Comparison of ENCODE assay signal across 8 mouse cellular contexts in genomic region chr7:80825843-80826403, GRCm38 (mm10). TPM values are rescaled to one million over a fixed set of nuclear protein-coding genes. Genes with fewer than 3 reads are reported as not detected.
DNase-seq lines count a peak whose midpoint lies in the region; ATAC-seq lines count a peak whose summit lies in the region.

Iqgap1 (minus strand) TSS chr7:80825974.

- no peak for ATAC-seq in intestine, embryonic 15.5 days
- ATAC-seq in megakaryocyte progenitor cell, adult 5-6 weeks (replicated peaks; ENCODE audit: poor library complexity) = no peak

- no peaks in the 10 kb centered on the region for H3K9me3 ChIP-seq in intestine, embryonic 15.5 days

- no peak within 1 kb of the TSS; the same call in 1 of the 2 replicates for H3K27ac ChIP-seq in intestine, embryonic 15.5 days

- H3K36me3 ChIP-seq in intestine, embryonic 15.5 days = no peaks in the 10 kb centered on the region

- no peak for DNase-seq in layer of hippocampus, adult 18-20 months (ENCODE audit: low spot score in 2 of 2)
- no peak for DNase-seq in layer of hippocampus, adult 11-12 months (ENCODE audit: low spot score)
- DNase-seq in adrenal gland, adult 8-10 months = no peak
- no peak for DNase-seq in gastrocnemius, postnatal 14 days
- no peak for DNase-seq in thymus, postnatal 36 days
- DNase-seq in embryo, embryonic 9.5 days (ENCODE audit: extremely low spot score) = no peak

- H3K9ac ChIP-seq in intestine, embryonic 15.5 days = no peak within 1 kb of the TSS

- intact Hi-C loops in gastrocnemius, postnatal 14 days (cut with DNase I; ENCODE audit: low total_unique reads) = no loop called here

- no peaks in the 10 kb centered on the region for H3K27me3 ChIP-seq in intestine, embryonic 15.5 days (replicated peaks)

- WGBS in intestine, embryonic 15.5 days = 72% methylated on average over 11 of the region's 11 CpGs

- H3K4me1 ChIP-seq in intestine, embryonic 15.5 days (replicated peaks) = peaks cover 8% of the 10 kb centered on the region; the same call in 1 of the 2 replicates

- peak within 1 kb of the TSS; percentile 26; the same call in 1 of the 2 replicates for H3K4me2 ChIP-seq in intestine, embryonic 15.5 days (replicated peaks)

- H3K4me3 ChIP-seq in intestine, embryonic 15.5 days (replicated peaks) = no peak within 1 kb of the TSS

RNA-seq across cellular contexts. Expression of gene Iqgap1, which starts in this region (rescaled TPM):
- 10 to 100 TPM; 18.1 TPM for total RNA-seq in layer of hippocampus, adult 18-20 months (2021)
- 100 to 1,000 TPM in 2 of 4 experiments, 10 to 100 TPM in 2; 82.6 to 138 (median 109) TPM for total RNA-seq in adrenal gland, adult 8-10 months (2022)
- 10 to 100 TPM; 28.9 to 36.1 TPM for total RNA-seq in gastrocnemius, postnatal 14 days (2021)
- 72.9 and 76.2 TPM in 2 replicates for polyA plus RNA-seq in intestine, embryonic 15.5 days (2015; fragmentation: Nextera tagmentation; extraction: Ambion mirVana)
- total RNA-seq in megakaryocyte progenitor cell, adult 5-6 weeks (2015) = 90.5 and 94.3 TPM in 2 replicates
- total RNA-seq in megakaryocyte progenitor cell, adult 5-6 weeks (2017) = 81.0 and 113 TPM in 2 replicates
